Mouse (Mus musculus): ENCODE results near the gene Sirt7. TPM values are rescaled to one million over a fixed set of nuclear protein-coding genes. Genes with fewer than 3 reads are reported as not detected.
A peak's percentile ranks its signal among the peaks of the same experiment; 100 is the strongest.

Sirt7 gene
- polyA plus RNA-seq, 1 experiment: 138 TPM

GRCm38 (mm10) chr11:120632559-120633519, 7.8 kb upstream of the Sirt7 start:
- Histone ChIP-seq H3K4me3 (replicated peaks; ENCODE audit: control insufficient read depth, low read depth, low read length) (peak overlapping the region; percentile 80), H3K27ac (ENCODE audit: control insufficient read depth, insufficient read depth, low read depth, low read length, poor library complexity) (peak overlapping the region; percentile 94), H3K4me1 (ENCODE audit: control insufficient read depth, insufficient read depth, low read length) (peaks cover 9% of the 10 kb centered on the region)
- WGBS: under 1% methylated on average over 112 of the region's 116 CpGs
- TF ChIP-seq CTCF (IDR thresholded peaks at IDR 0.05; ENCODE audit: control insufficient read depth, insufficient read depth, low read length) (no peak), POLR2A (IDR thresholded peaks at IDR 0.05; ENCODE audit: borderline replicate concordance, control insufficient read depth, low read depth, low read length) (peak; percentile 65; the same call in 1 of the 2 replicates)

- Histone ChIP-seq H3K4me1 (ENCODE audit: control insufficient read depth, insufficient read depth, low read length) (peaks cover 9% of the 10 kb centered on the region), H3K27ac (ENCODE audit: control insufficient read depth, insufficient read depth, low read depth, low read length, poor library complexity) (peak overlapping the region; percentile 94), H3K4me3 (replicated peaks; ENCODE audit: control insufficient read depth, low read depth, low read length) (peak overlapping the region; percentile 80)
- WGBS: 25% methylated on average over 4 of the region's 4 CpGs
- no peak for TF ChIP-seq CTCF (IDR thresholded peaks at IDR 0.05; ENCODE audit: control insufficient read depth, insufficient read depth, low read length)
- no peak for TF ChIP-seq POLR2A (IDR thresholded peaks at IDR 0.05; ENCODE audit: borderline replicate concordance, control insufficient read depth, low read depth, low read length)
These were observed 6.8 kb upstream of the Sirt7 start for GRCm38 (mm10) chr11:120631726-120632448.

- no peak for TF ChIP-seq POLR2A (IDR thresholded peaks at IDR 0.05; ENCODE audit: borderline replicate concordance, control insufficient read depth, low read depth, low read length)
- TF ChIP-seq CTCF (IDR thresholded peaks at IDR 0.05; ENCODE audit: control insufficient read depth, insufficient read depth, low read length): no peak
- Histone ChIP-seq H3K4me1 (ENCODE audit: control insufficient read depth, insufficient read depth, low read length) (peaks cover 10% of the 10 kb centered on the region), H3K4me3 (replicated peaks; ENCODE audit: control insufficient read depth, low read depth, low read length) (peak overlapping the region; percentile 57), H3K27ac (ENCODE audit: control insufficient read depth, insufficient read depth, low read depth, low read length, poor library complexity) (peak overlapping the region; percentile 94)
- 6% methylated on average over 7 of the region's 7 CpGs for WGBS
These were observed 6.1 kb upstream of the Sirt7 start for GRCm38 (mm10) chr11:120630881-120631725.

GRCm38 (mm10) chr11:120630401-120630871, 5.4 kb upstream of the Sirt7 start:
- Histone ChIP-seq H3K4me3 (replicated peaks; ENCODE audit: control insufficient read depth, low read depth, low read length) (peak overlapping the region; percentile 86), H3K4me1 (ENCODE audit: control insufficient read depth, insufficient read depth, low read length) (peaks cover 12% of the 10 kb centered on the region), H3K27ac (ENCODE audit: control insufficient read depth, insufficient read depth, low read depth, low read length, poor library complexity) (peak overlapping the region; percentile 94)
- WGBS: 7% methylated on average over 5 of the region's 5 CpGs
- no peak for TF ChIP-seq POLR2A (IDR thresholded peaks at IDR 0.05; ENCODE audit: borderline replicate concordance, control insufficient read depth, low read depth, low read length)
- TF ChIP-seq CTCF (IDR thresholded peaks at IDR 0.05; ENCODE audit: control insufficient read depth, insufficient read depth, low read length): no peak

- TF ChIP-seq POLR2A (IDR thresholded peaks at IDR 0.05; ENCODE audit: borderline replicate concordance, control insufficient read depth, low read depth, low read length) (no peak), CTCF (IDR thresholded peaks at IDR 0.05; ENCODE audit: control insufficient read depth, insufficient read depth, low read length) (no peak)
- peak overlapping the region; percentile 86 for H3K4me3 ChIP-seq (replicated peaks; ENCODE audit: control insufficient read depth, low read depth, low read length)
- H3K27ac ChIP-seq (ENCODE audit: control insufficient read depth, insufficient read depth, low read depth, low read length, poor library complexity): peak overlapping the region; percentile 94
- 0% methylated on average over 7 of the region's 7 CpGs for WGBS
- H3K4me1 ChIP-seq (ENCODE audit: control insufficient read depth, insufficient read depth, low read length): peaks cover 16% of the 10 kb centered on the region
These were observed 4.9 kb upstream of the Sirt7 start for GRCm38 (mm10) chr11:120629911-120630310.

GRCm38 (mm10) chr11:120629341-120629730, 4.3 kb upstream of the Sirt7 start:
- Histone ChIP-seq H3K27ac (ENCODE audit: control insufficient read depth, insufficient read depth, low read depth, low read length, poor library complexity) (peak overlapping the region; percentile 94), H3K4me1 (ENCODE audit: control insufficient read depth, insufficient read depth, low read length) (peaks cover 16% of the 10 kb centered on the region), H3K4me3 (replicated peaks; ENCODE audit: control insufficient read depth, low read depth, low read length) (peak overlapping the region; percentile 86)
- TF ChIP-seq POLR2A (IDR thresholded peaks at IDR 0.05; ENCODE audit: borderline replicate concordance, control insufficient read depth, low read depth, low read length) (peak; percentile 97; the same call in 1 of the 2 replicates), CTCF (IDR thresholded peaks at IDR 0.05; ENCODE audit: control insufficient read depth, insufficient read depth, low read length) (no peak)
- 3% methylated on average over 23 of the region's 23 CpGs for WGBS

GRCm38 (mm10) chr11:120628601-120629340, 3.7 kb upstream of the Sirt7 start:
- Histone ChIP-seq H3K4me3 (replicated peaks; ENCODE audit: control insufficient read depth, low read depth, low read length) (peak overlapping the region; percentile 86), H3K27ac (ENCODE audit: control insufficient read depth, insufficient read depth, low read depth, low read length, poor library complexity) (peak overlapping the region; percentile 94), H3K4me1 (ENCODE audit: control insufficient read depth, insufficient read depth, low read length) (peaks cover 15% of the 10 kb centered on the region)
- 63% methylated on average over 23 of the region's 23 CpGs for WGBS
- TF ChIP-seq POLR2A (IDR thresholded peaks at IDR 0.05; ENCODE audit: borderline replicate concordance, control insufficient read depth, low read depth, low read length): no peak
- no peak for TF ChIP-seq CTCF (IDR thresholded peaks at IDR 0.05; ENCODE audit: control insufficient read depth, insufficient read depth, low read length)
